Mouse (Mus musculus): ENCODE results near the gene Calr4. TPM values are rescaled to one million over a fixed set of nuclear protein-coding genes. Genes with fewer than 3 reads are reported as not detected.

The Calr4 gene
- total RNA-seq (2021), result 1 to 10 TPM in 1 of 2 experiments, under 1 TPM in 1; 0.94 to 1.4 TPM
- long read RNA-seq, partial matches to known transcripts, result 0 of 2 reads
- long read RNA-seq, other reads (novel, unspliced or antisense), result 1 of 2 reads

GRCm38 (mm10) chr4:109234185-109234584 lies at the start of gene Calr4:
Calr4 (plus strand) TSS chr4:109234485.
- no peak for DNase-seq (ENCODE audit: low spot score in 2 of 2)

GRCm38 (mm10) chr4:109185616-109186405 lies 48.5 kb upstream of the Calr4 start:
- DNase-seq (ENCODE audit: low spot score in 2 of 2), result no peak

GRCm38 (mm10) chr4:109191598-109191997 lies 42.7 kb upstream of the Calr4 start:
- no peak for DNase-seq (ENCODE audit: low spot score in 2 of 2)

GRCm38 (mm10) chr4:109193886-109194285 lies 40.4 kb upstream of the Calr4 start:
- no peak for DNase-seq (ENCODE audit: low spot score in 2 of 2)

- no peak for DNase-seq (ENCODE audit: low spot score in 2 of 2)
Observed at GRCm38 (mm10) chr4:109195900-109196629, 38.2 kb upstream of the Calr4 start.

GRCm38 (mm10) chr4:109199069-109199468 lies 35.2 kb upstream of the Calr4 start:
- DNase-seq (ENCODE audit: low spot score in 2 of 2), result no peak

- peak; percentile 95 to 99 for DNase-seq (ENCODE audit: low spot score in 2 of 2)
Observed at GRCm38 (mm10) chr4:109201582-109202424, 32.5 kb upstream of the Calr4 start, which contains the start of gene Osbpl9. Osbpl9 (minus strand) TSS chr4:109202272.

GRCm38 (mm10) chr4:109203931-109204330 lies 30.4 kb upstream of the Calr4 start:
- DNase-seq (ENCODE audit: low spot score in 2 of 2), result no peak

- no peak for DNase-seq (ENCODE audit: low spot score in 2 of 2)
Observed at GRCm38 (mm10) chr4:109204416-109204815, 29.9 kb upstream of the Calr4 start.

- DNase-seq (ENCODE audit: low spot score in 2 of 2), result no peak
Observed at GRCm38 (mm10) chr4:109207524-109207923, 26.8 kb upstream of the Calr4 start.

- DNase-seq (ENCODE audit: low spot score in 2 of 2), result no peak
Observed at GRCm38 (mm10) chr4:109210253-109210652, 24.0 kb upstream of the Calr4 start.

- DNase-seq (ENCODE audit: low spot score in 2 of 2), result no peak
Observed at GRCm38 (mm10) chr4:109210881-109211280, 23.4 kb upstream of the Calr4 start.

- DNase-seq (ENCODE audit: low spot score in 2 of 2), result no peak
Observed at GRCm38 (mm10) chr4:109213986-109214385, 20.3 kb upstream of the Calr4 start.

GRCm38 (mm10) chr4:109218008-109218407 lies 16.3 kb upstream of the Calr4 start:
- no peak for DNase-seq (ENCODE audit: low spot score in 2 of 2)

GRCm38 (mm10) chr4:109220441-109220940 lies 13.8 kb upstream of the Calr4 start:
- DNase-seq (ENCODE audit: low spot score in 2 of 2), result no peak

- no peak for DNase-seq (ENCODE audit: low spot score in 2 of 2)
Observed at GRCm38 (mm10) chr4:109222001-109222400, 12.3 kb upstream of the Calr4 start.

GRCm38 (mm10) chr4:109224762-109225552 lies 9.3 kb upstream of the Calr4 start:
- DNase-seq (ENCODE audit: low spot score in 2 of 2), result peak; percentile 72 to 90

- no peak for DNase-seq (ENCODE audit: low spot score in 2 of 2)
Observed at GRCm38 (mm10) chr4:109225606-109226005, 8.7 kb upstream of the Calr4 start.

GRCm38 (mm10) chr4:109226071-109226470 lies 8.2 kb upstream of the Calr4 start:
- no peak for DNase-seq (ENCODE audit: low spot score in 2 of 2)

- no peak for DNase-seq (ENCODE audit: low spot score in 2 of 2)
Observed at GRCm38 (mm10) chr4:109229766-109230279, 4.5 kb upstream of the Calr4 start.
